Mouse (Mus musculus): ENCODE results near the gene Med13l. TPM values are rescaled to one million over a fixed set of nuclear protein-coding genes. Genes with fewer than 3 reads are reported as not detected.

Gene Med13l
- polyA plus RNA-seq, 1 experiment from 2014 or later = 12.2 TPM

DNA sequence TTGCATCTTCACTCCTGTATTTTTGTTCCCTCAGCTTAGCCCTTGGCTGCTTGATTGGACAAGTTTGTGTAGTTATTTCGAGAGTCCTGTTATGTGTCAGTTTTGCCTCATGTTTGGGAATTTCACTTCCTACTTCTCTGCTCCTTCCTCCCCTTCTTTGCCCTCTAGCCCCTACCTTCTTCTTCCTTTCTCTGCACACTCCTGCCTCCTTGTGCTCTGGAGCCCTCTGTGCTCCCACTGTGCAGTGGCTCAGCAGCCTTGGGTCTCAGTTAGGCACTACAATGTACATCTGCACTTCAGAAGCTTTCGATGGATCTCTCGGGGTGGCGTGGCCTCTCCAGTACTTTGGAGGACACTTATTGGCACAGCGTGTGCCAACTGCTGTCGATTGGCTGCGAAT, 14.5 kb downstream of the Med13l start:
- Histone ChIP-seq H3K4me3 (ENCODE audit: low read depth, low read length) (no peak overlapping the region), H3K9me3 (replicated peaks; ENCODE audit: control insufficient read depth, low read length) (no peaks in the 10 kb centered on the region), H3K9ac (ENCODE audit: low read depth, low read length) (no peak overlapping the region), H3K27ac (ENCODE audit: low read length) (no peak overlapping the region), H3K36me3 (ENCODE audit: control insufficient read depth, insufficient read depth) (no peaks in the 10 kb centered on the region), H3K4me1 (ENCODE audit: control insufficient read depth, low read depth, low read length) (peaks cover 30% of the 10 kb centered on the region), H3K4me2 (ENCODE audit: low read depth, low read length) (no peak overlapping the region), H3K27me3 (ENCODE audit: control insufficient read depth, insufficient read depth, low read depth, low read length) (no peaks in the 10 kb centered on the region)
- no peak for ATAC-seq (ENCODE audit: low read depth)
- WGBS (ENCODE audit: insufficient replicate concordance) = 70% methylated on average over 7 of the region's 7 CpGs

- no peak overlapping the region for H3K4me3 ChIP-seq (ENCODE audit: low read depth, low read length)
- no peak overlapping the region for H3K4me2 ChIP-seq (ENCODE audit: low read depth, low read length)
- no peaks in the 10 kb centered on the region for H3K27me3 ChIP-seq (ENCODE audit: control insufficient read depth, insufficient read depth, low read depth, low read length)
- peaks cover 27% of the 10 kb centered on the region for H3K4me1 ChIP-seq (ENCODE audit: control insufficient read depth, low read depth, low read length)
- H3K9me3 ChIP-seq (replicated peaks; ENCODE audit: control insufficient read depth, low read length) = no peaks in the 10 kb centered on the region
- no peak overlapping the region for H3K9ac ChIP-seq (ENCODE audit: low read depth, low read length)
- 81% methylated on average over 6 of the region's 6 CpGs for WGBS (ENCODE audit: insufficient replicate concordance)
- no peaks in the 10 kb centered on the region for H3K36me3 ChIP-seq (ENCODE audit: control insufficient read depth, insufficient read depth)
- no peak overlapping the region for H3K27ac ChIP-seq (ENCODE audit: low read length)
- no peak for ATAC-seq (ENCODE audit: low read depth)
Measured at GRCm38 (mm10) chr5:118575909-118576308, 15.4 kb downstream of the Med13l start.

DNA sequence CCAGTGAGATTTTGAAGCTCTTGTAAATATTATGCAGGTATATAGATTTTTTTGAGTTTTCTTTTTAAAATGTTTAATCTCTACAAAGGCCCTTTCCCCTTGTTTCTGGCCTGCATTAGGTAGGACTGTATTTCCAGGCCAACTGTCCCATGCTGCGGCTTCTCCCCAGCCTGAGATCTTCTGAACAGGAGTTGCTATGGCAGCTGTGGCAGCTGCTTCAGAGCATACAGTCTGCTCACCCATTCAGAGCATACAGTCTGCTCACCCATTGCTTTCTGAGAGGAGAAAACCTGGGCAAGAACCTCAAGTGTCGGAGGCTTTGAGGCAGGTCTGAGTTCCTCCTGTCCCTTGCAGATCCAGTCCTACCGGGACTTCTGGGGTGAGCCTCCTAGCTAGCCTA, 16.3 kb downstream of the Med13l start:
- no peak overlapping the region for H3K27ac ChIP-seq (ENCODE audit: low read length)
- H3K4me1 ChIP-seq (ENCODE audit: control insufficient read depth, low read depth, low read length) = peaks cover 21% of the 10 kb centered on the region
- H3K9me3 ChIP-seq (replicated peaks; ENCODE audit: control insufficient read depth, low read length) = no peaks in the 10 kb centered on the region
- no peak overlapping the region for H3K4me2 ChIP-seq (ENCODE audit: low read depth, low read length)
- 90% methylated on average over 3 of the region's 3 CpGs for WGBS (ENCODE audit: insufficient replicate concordance)
- no peaks in the 10 kb centered on the region for H3K36me3 ChIP-seq (ENCODE audit: control insufficient read depth, insufficient read depth)
- no peak overlapping the region for H3K9ac ChIP-seq (ENCODE audit: low read depth, low read length)
- no peak for ATAC-seq (ENCODE audit: low read depth)
- no peak overlapping the region for H3K4me3 ChIP-seq (ENCODE audit: low read depth, low read length)
- no peaks in the 10 kb centered on the region for H3K27me3 ChIP-seq (ENCODE audit: control insufficient read depth, insufficient read depth, low read depth, low read length)

- Histone ChIP-seq H3K27ac (ENCODE audit: low read length) (no peak overlapping the region), H3K9me3 (replicated peaks; ENCODE audit: control insufficient read depth, low read length) (no peaks in the 10 kb centered on the region), H3K27me3 (ENCODE audit: control insufficient read depth, insufficient read depth, low read depth, low read length) (no peaks in the 10 kb centered on the region), H3K9ac (ENCODE audit: low read depth, low read length) (no peak overlapping the region), H3K36me3 (ENCODE audit: control insufficient read depth, insufficient read depth) (no peaks in the 10 kb centered on the region), H3K4me1 (ENCODE audit: control insufficient read depth, low read depth, low read length) (peaks cover 30% of the 10 kb centered on the region), H3K4me3 (ENCODE audit: low read depth, low read length) (no peak overlapping the region), H3K4me2 (ENCODE audit: low read depth, low read length) (no peak overlapping the region)
- 75% methylated on average over 4 of the region's 4 CpGs for WGBS (ENCODE audit: insufficient replicate concordance)
- no peak for ATAC-seq (ENCODE audit: low read depth)
Measured at GRCm38 (mm10) chr5:118585355-118585754, 24.9 kb downstream of the Med13l start.

GRCm38 (mm10) chr5:118586560-118586959, 26.1 kb downstream of the Med13l start:
- WGBS (ENCODE audit: insufficient replicate concordance) = 72% methylated on average over 6 of the region's 6 CpGs
- Histone ChIP-seq H3K27me3 (ENCODE audit: control insufficient read depth, insufficient read depth, low read depth, low read length) (no peaks in the 10 kb centered on the region), H3K36me3 (ENCODE audit: control insufficient read depth, insufficient read depth) (no peaks in the 10 kb centered on the region), H3K4me2 (ENCODE audit: low read depth, low read length) (no peak overlapping the region), H3K4me1 (ENCODE audit: control insufficient read depth, low read depth, low read length) (peaks cover 42% of the 10 kb centered on the region), H3K9ac (ENCODE audit: low read depth, low read length) (no peak overlapping the region), H3K4me3 (ENCODE audit: low read depth, low read length) (no peak overlapping the region), H3K9me3 (replicated peaks; ENCODE audit: control insufficient read depth, low read length) (no peaks in the 10 kb centered on the region), H3K27ac (ENCODE audit: low read length) (no peak overlapping the region)
- no peak for ATAC-seq (ENCODE audit: low read depth)

DNA sequence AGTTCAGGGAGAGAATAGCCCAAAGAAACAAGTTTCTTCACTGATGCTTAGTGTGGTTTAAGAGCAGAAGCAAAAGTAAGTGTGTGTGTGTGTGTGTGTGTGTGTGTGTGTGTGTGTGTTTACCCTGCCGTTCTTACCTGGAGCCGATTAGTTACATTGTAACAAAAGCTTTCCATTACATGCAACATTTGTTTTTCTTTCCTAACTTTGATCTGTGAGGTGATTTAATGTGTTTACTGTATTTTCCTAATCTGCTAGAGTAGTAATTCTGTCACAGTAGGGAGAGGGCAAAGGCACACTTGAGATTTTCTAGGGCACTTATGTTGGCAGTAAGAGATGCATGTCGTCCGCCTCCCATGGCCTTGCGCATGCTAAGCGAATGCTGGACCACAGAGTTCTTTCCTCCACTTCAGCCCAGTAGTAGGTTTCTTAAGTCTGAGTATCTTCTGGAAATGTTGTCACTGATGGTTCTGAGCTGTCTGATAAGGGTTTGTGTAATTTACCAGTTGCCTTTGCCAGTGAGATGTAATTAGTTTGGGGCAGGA, 28.0 kb downstream of the Med13l start:
- H3K27me3 ChIP-seq (ENCODE audit: control insufficient read depth, insufficient read depth, low read depth, low read length) = no peaks in the 10 kb centered on the region
- H3K36me3 ChIP-seq (ENCODE audit: control insufficient read depth, insufficient read depth) = peaks cover 4% of the 10 kb centered on the region; the same call in 1 of the 2 replicates
- peak overlapping the region; percentile 9; the same call in 1 of the 2 replicates for H3K27ac ChIP-seq (ENCODE audit: low read length)
- H3K9me3 ChIP-seq (replicated peaks; ENCODE audit: control insufficient read depth, low read length) = no peaks in the 10 kb centered on the region
- H3K4me1 ChIP-seq (ENCODE audit: control insufficient read depth, low read depth, low read length) = peaks cover 50% of the 10 kb centered on the region
- WGBS (ENCODE audit: insufficient replicate concordance) = 75% methylated on average over 6 of the region's 6 CpGs
- H3K9ac ChIP-seq (ENCODE audit: low read depth, low read length) = no peak overlapping the region
- no peak for ATAC-seq (ENCODE audit: low read depth)
- H3K4me3 ChIP-seq (ENCODE audit: low read depth, low read length) = no peak overlapping the region
- H3K4me2 ChIP-seq (ENCODE audit: low read depth, low read length) = no peak overlapping the region

- H3K27me3 ChIP-seq (ENCODE audit: control insufficient read depth, insufficient read depth, low read depth, low read length) = no peaks in the 10 kb centered on the region
- H3K9me3 ChIP-seq (replicated peaks; ENCODE audit: control insufficient read depth, low read length) = no peaks in the 10 kb centered on the region
- H3K4me3 ChIP-seq (ENCODE audit: low read depth, low read length) = no peak overlapping the region
- peak overlapping the region; percentile 9; the same call in 1 of the 2 replicates for H3K27ac ChIP-seq (ENCODE audit: low read length)
- peaks cover 5% of the 10 kb centered on the region; the same call in 1 of the 2 replicates for H3K36me3 ChIP-seq (ENCODE audit: control insufficient read depth, insufficient read depth)
- no peak for ATAC-seq (ENCODE audit: low read depth)
- WGBS (ENCODE audit: insufficient replicate concordance) = 74% methylated on average over 11 of the region's 11 CpGs
- H3K4me2 ChIP-seq (ENCODE audit: low read depth, low read length) = no peak overlapping the region
- H3K9ac ChIP-seq (ENCODE audit: low read depth, low read length) = no peak overlapping the region
- H3K4me1 ChIP-seq (ENCODE audit: control insufficient read depth, low read depth, low read length) = peaks cover 50% of the 10 kb centered on the region
Measured at GRCm38 (mm10) chr5:118589186-118589892, 28.9 kb downstream of the Med13l start.

GRCm38 (mm10) chr5:118590868-118591267, 30.4 kb downstream of the Med13l start:
- WGBS (ENCODE audit: insufficient replicate concordance) = 22% methylated on average over 6 of the region's 6 CpGs
- no peaks in the 10 kb centered on the region for H3K27me3 ChIP-seq (ENCODE audit: control insufficient read depth, insufficient read depth, low read depth, low read length)
- H3K4me1 ChIP-seq (ENCODE audit: control insufficient read depth, low read depth, low read length) = peaks cover 50% of the 10 kb centered on the region
- no peak for ATAC-seq (ENCODE audit: low read depth)
- H3K36me3 ChIP-seq (ENCODE audit: control insufficient read depth, insufficient read depth) = peaks cover 5% of the 10 kb centered on the region; the same call in 1 of the 2 replicates
- no peaks in the 10 kb centered on the region for H3K9me3 ChIP-seq (replicated peaks; ENCODE audit: control insufficient read depth, low read length)
- no peak overlapping the region for H3K9ac ChIP-seq (ENCODE audit: low read depth, low read length)
- no peak overlapping the region for H3K4me3 ChIP-seq (ENCODE audit: low read depth, low read length)
- H3K27ac ChIP-seq (ENCODE audit: low read length) = no peak overlapping the region
- H3K4me2 ChIP-seq (ENCODE audit: low read depth, low read length) = no peak overlapping the region

- H3K9me3 ChIP-seq (replicated peaks; ENCODE audit: control insufficient read depth, low read length) = no peaks in the 10 kb centered on the region
- ATAC-seq (ENCODE audit: low read depth) = no peak
- peaks cover 47% of the 10 kb centered on the region for H3K4me1 ChIP-seq (ENCODE audit: control insufficient read depth, low read depth, low read length)
- H3K27ac ChIP-seq (ENCODE audit: low read length) = no peak overlapping the region
- no peaks in the 10 kb centered on the region for H3K27me3 ChIP-seq (ENCODE audit: control insufficient read depth, insufficient read depth, low read depth, low read length)
- 32% methylated on average over 11 of the region's 11 CpGs for WGBS (ENCODE audit: insufficient replicate concordance)
- no peak overlapping the region for H3K4me3 ChIP-seq (ENCODE audit: low read depth, low read length)
- no peak overlapping the region for H3K4me2 ChIP-seq (ENCODE audit: low read depth, low read length)
- H3K36me3 ChIP-seq (ENCODE audit: control insufficient read depth, insufficient read depth) = peaks cover 8% of the 10 kb centered on the region
- no peak overlapping the region for H3K9ac ChIP-seq (ENCODE audit: low read depth, low read length)
Measured at GRCm38 (mm10) chr5:118591826-118592499, 31.5 kb downstream of the Med13l start.
